Mouse (Mus musculus): ENCODE measurements around the gene Cerkl. TPM values are rescaled to one million over a fixed set of nuclear protein-coding genes. Genes with fewer than 3 reads are reported as not detected.

Gene Cerkl
- polyA plus RNA-seq, 1 experiment from 2014 or later, result 1.4 TPM

- H3K27ac ChIP-seq (ENCODE audit: low read depth, low read length), result no peak overlapping the region
- ATAC-seq (ENCODE audit: low read depth), result peak; percentile 56; the same call in 1 of the 2 replicates
- 0% methylated on average over 33 of the region's 35 CpGs for WGBS
Measured at GRCm38 (mm10) chr2:79428569-79429104, 27.9 kb downstream of the Cerkl start.

DNA sequence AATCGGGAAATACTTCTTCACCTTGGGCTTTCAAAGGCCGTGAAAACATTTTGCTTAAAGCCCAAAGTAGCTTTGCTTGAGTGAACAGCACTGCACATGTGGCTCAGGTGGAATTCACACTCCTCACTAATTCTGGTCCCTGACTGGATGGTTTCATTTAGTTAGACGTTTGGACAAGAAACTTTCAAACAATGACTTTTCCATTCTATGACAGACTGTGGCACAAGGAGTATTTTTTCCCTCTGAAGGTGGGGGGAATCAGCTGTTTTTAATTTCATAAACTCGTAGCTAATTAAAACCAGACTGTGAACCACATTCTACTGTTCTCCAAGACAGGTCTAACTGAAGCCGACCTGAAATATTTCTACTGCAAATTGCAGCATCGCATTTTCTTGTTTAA lies 28.6 kb downstream of the Cerkl start:
- Histone ChIP-seq H3K9ac (replicated peaks; ENCODE audit: low read depth, low read length) (no peak overlapping the region), H3K4me2 (ENCODE audit: low read depth, low read length) (no peak overlapping the region), H3K27me3 (ENCODE audit: control insufficient read depth, insufficient read depth, low read length) (peaks cover 4% of the 10 kb centered on the region), H3K4me1 (ENCODE audit: control insufficient read depth, insufficient read depth, low read length) (peaks cover 8% of the 10 kb centered on the region), H3K36me3 (ENCODE audit: control insufficient read depth, insufficient read depth, low read length) (no peaks in the 10 kb centered on the region), H3K4me3 (ENCODE audit: low read depth, low read length) (no peak overlapping the region), H3K27ac (ENCODE audit: low read depth, low read length) (no peak overlapping the region), H3K9me3 (ENCODE audit: control insufficient read depth, low read length) (no peaks in the 10 kb centered on the region)
- WGBS, result 29% methylated on average over 6 of the region's 6 CpGs
- no peak for ATAC-seq (ENCODE audit: low read depth)

More at GRCm38 (mm10) chr2:79428569-79429104, 27.9 kb downstream of the Cerkl start:
- peak overlapping the region; percentile 35 for H3K4me3 ChIP-seq (ENCODE audit: low read depth, low read length)
- H3K9me3 ChIP-seq (ENCODE audit: control insufficient read depth, low read length), result no peaks in the 10 kb centered on the region
- no peaks in the 10 kb centered on the region for H3K36me3 ChIP-seq (ENCODE audit: control insufficient read depth, insufficient read depth, low read length)
- peak overlapping the region; percentile 16; the same call in 1 of the 2 replicates for H3K9ac ChIP-seq (replicated peaks; ENCODE audit: low read depth, low read length)
- peaks cover 8% of the 10 kb centered on the region for H3K4me1 ChIP-seq (ENCODE audit: control insufficient read depth, insufficient read depth, low read length)
- H3K4me2 ChIP-seq (ENCODE audit: low read depth, low read length), result peak overlapping the region; percentile 80
- peaks cover 4% of the 10 kb centered on the region for H3K27me3 ChIP-seq (ENCODE audit: control insufficient read depth, insufficient read depth, low read length)

GRCm38 (mm10) chr2:79421696-79422095 lies 34.9 kb downstream of the Cerkl start:
- Histone ChIP-seq H3K27me3 (ENCODE audit: control insufficient read depth, insufficient read depth, low read length) (no peaks in the 10 kb centered on the region), H3K9me3 (ENCODE audit: control insufficient read depth, low read length) (no peaks in the 10 kb centered on the region), H3K4me1 (ENCODE audit: control insufficient read depth, insufficient read depth, low read length) (no peaks in the 10 kb centered on the region), H3K36me3 (ENCODE audit: control insufficient read depth, insufficient read depth, low read length) (no peaks in the 10 kb centered on the region), H3K9ac (replicated peaks; ENCODE audit: low read depth, low read length) (no peak overlapping the region), H3K4me2 (ENCODE audit: low read depth, low read length) (no peak overlapping the region), H3K27ac (ENCODE audit: low read depth, low read length) (no peak overlapping the region), H3K4me3 (ENCODE audit: low read depth, low read length) (no peak overlapping the region)
- no peak for ATAC-seq (ENCODE audit: low read depth)
- 53% methylated on average over 6 of the region's 6 CpGs for WGBS

DNA sequence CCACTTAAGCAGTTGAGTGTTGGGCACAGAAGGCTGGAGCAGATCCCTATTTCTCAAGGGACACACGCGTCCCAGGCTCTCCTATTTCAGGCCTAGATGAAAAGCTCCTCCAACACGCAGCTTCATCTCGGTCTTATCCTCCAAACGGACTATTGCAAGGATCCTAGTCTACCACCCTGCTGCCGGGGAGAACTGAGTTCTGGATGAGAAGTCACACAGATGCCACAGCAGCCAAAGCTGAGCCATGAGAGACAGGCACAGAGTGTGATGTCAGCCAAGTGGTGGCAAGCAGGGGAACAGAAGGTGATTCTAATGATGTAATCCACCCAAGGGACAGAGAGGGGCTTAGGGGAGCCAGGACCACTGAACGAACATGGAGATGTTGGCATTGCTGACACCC lies 42.1 kb downstream of the Cerkl start:
- peak; percentile 38; the same call in 1 of the 2 replicates for ATAC-seq (ENCODE audit: low read depth)
- 86% methylated on average over 7 of the region's 7 CpGs for WGBS
- Histone ChIP-seq H3K9ac (replicated peaks; ENCODE audit: low read depth, low read length) (no peak overlapping the region), H3K9me3 (ENCODE audit: control insufficient read depth, low read length) (no peaks in the 10 kb centered on the region), H3K4me2 (ENCODE audit: low read depth, low read length) (no peak overlapping the region), H3K27me3 (ENCODE audit: control insufficient read depth, insufficient read depth, low read length) (no peaks in the 10 kb centered on the region), H3K36me3 (ENCODE audit: control insufficient read depth, insufficient read depth, low read length) (no peaks in the 10 kb centered on the region), H3K4me3 (ENCODE audit: low read depth, low read length) (no peak overlapping the region), H3K27ac (ENCODE audit: low read depth, low read length) (no peak overlapping the region), H3K4me1 (ENCODE audit: control insufficient read depth, insufficient read depth, low read length) (no peaks in the 10 kb centered on the region)

DNA sequence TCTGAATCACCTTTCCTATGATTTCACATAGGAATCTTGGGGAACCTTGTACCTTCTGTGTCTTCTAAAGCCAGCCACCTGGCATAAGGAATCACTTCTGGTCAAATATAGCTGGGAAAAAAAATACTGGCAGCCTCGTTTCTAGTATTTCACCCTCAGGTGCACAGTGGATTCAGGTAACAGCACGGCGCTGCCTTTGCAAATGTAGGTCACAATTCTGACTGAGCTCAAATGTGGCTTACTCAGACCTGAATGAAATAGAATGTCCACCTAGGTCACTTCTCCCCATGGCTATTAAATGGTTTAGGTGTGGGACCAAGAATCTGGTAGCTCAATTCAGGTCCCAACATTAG lies 45.7 kb downstream of the Cerkl start:
- no peak overlapping the region for H3K9ac ChIP-seq (replicated peaks; ENCODE audit: low read depth, low read length)
- no peaks in the 10 kb centered on the region for H3K9me3 ChIP-seq (ENCODE audit: control insufficient read depth, low read length)
- H3K4me1 ChIP-seq (ENCODE audit: control insufficient read depth, insufficient read depth, low read length), result no peaks in the 10 kb centered on the region
- 89% methylated on average over 3 of the region's 3 CpGs for WGBS
- H3K4me3 ChIP-seq (ENCODE audit: low read depth, low read length), result no peak overlapping the region
- no peak overlapping the region for H3K4me2 ChIP-seq (ENCODE audit: low read depth, low read length)
- no peaks in the 10 kb centered on the region for H3K36me3 ChIP-seq (ENCODE audit: control insufficient read depth, insufficient read depth, low read length)
- H3K27me3 ChIP-seq (ENCODE audit: control insufficient read depth, insufficient read depth, low read length), result no peaks in the 10 kb centered on the region
- no peak for ATAC-seq (ENCODE audit: low read depth)
- H3K27ac ChIP-seq (ENCODE audit: low read depth, low read length), result no peak overlapping the region

GRCm38 (mm10) chr2:79410247-79410902 lies 46.2 kb downstream of the Cerkl start:
- Histone ChIP-seq H3K27ac (ENCODE audit: low read depth, low read length) (no peak overlapping the region), H3K4me2 (ENCODE audit: low read depth, low read length) (no peak overlapping the region), H3K36me3 (ENCODE audit: control insufficient read depth, insufficient read depth, low read length) (no peaks in the 10 kb centered on the region), H3K9ac (replicated peaks; ENCODE audit: low read depth, low read length) (no peak overlapping the region), H3K9me3 (ENCODE audit: control insufficient read depth, low read length) (no peaks in the 10 kb centered on the region), H3K27me3 (ENCODE audit: control insufficient read depth, insufficient read depth, low read length) (no peaks in the 10 kb centered on the region), H3K4me3 (ENCODE audit: low read depth, low read length) (no peak overlapping the region), H3K4me1 (ENCODE audit: control insufficient read depth, insufficient read depth, low read length) (no peaks in the 10 kb centered on the region)
- 75% methylated on average over 15 of the region's 15 CpGs for WGBS
- no peak for ATAC-seq (ENCODE audit: low read depth)

DNA sequence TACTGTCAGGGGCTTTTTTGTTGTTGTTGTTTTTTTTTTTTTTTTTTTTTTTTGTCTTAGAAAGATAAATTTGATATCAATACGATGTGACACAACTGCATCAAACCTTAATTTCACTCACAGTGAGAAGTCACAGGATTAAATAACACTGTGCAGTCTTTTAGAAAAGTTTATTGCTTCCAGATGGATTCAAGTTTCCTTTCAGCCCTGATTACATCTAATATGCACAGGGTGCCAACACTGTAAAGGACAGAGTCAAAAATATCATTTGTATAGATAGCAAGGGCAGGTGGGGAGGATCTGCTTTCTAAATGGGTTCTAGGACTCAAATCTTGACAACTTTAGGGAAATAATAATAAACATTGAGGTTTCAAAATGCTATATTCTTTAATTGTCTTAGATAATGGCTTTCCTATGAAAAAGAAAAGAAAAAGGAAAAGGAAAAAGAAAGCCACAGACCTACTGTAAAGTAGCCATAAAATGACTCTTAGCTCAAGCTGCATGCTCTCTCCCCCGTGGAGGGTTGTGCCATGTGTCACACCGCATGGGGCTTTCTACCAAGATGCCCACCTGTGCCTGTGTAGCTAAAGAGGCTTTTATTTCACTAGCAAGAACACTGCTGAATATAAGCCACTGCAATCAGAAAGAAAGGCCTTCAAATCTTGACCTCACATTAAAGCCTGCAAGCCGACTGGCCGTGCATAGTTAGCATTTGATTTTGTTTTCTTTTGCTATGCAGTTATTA lies 50.8 kb downstream of the Cerkl start:
- no peak overlapping the region for H3K4me2 ChIP-seq (ENCODE audit: low read depth, low read length)
- no peaks in the 10 kb centered on the region for H3K4me1 ChIP-seq (ENCODE audit: control insufficient read depth, insufficient read depth, low read length)
- H3K9ac ChIP-seq (replicated peaks; ENCODE audit: low read depth, low read length), result no peak overlapping the region
- 61% methylated on average over 5 of the region's 5 CpGs for WGBS
- no peak overlapping the region for H3K4me3 ChIP-seq (ENCODE audit: low read depth, low read length)
- no peaks in the 10 kb centered on the region for H3K36me3 ChIP-seq (ENCODE audit: control insufficient read depth, insufficient read depth, low read length)
- no peak for ATAC-seq (ENCODE audit: low read depth)
- H3K27me3 ChIP-seq (ENCODE audit: control insufficient read depth, insufficient read depth, low read length), result no peaks in the 10 kb centered on the region
- H3K9me3 ChIP-seq (ENCODE audit: control insufficient read depth, low read length), result no peaks in the 10 kb centered on the region
- H3K27ac ChIP-seq (ENCODE audit: low read depth, low read length), result no peak overlapping the region

DNA sequence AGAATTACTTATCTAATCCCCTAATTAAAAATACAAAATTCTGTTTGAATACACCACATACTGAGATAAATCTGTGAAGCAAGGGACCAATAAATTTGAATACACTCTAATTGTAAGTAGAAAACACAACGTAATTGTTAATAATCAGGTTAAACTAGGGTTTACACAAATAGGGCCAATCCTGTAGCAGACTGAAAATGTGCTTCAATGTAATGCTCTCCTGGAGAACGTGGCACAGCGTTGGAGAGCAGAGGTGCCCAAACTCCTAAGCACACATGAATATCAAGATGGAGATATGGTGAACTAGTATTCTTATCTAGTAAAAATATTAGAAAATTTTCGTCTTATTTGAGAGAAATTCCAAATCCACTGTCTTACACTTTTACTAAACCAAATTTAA lies 56.5 kb downstream of the Cerkl start:
- Histone ChIP-seq H3K27me3 (ENCODE audit: control insufficient read depth, insufficient read depth, low read length) (no peaks in the 10 kb centered on the region), H3K9ac (replicated peaks; ENCODE audit: low read depth, low read length) (no peak overlapping the region), H3K27ac (ENCODE audit: low read depth, low read length) (no peak overlapping the region), H3K4me2 (ENCODE audit: low read depth, low read length) (no peak overlapping the region), H3K36me3 (ENCODE audit: control insufficient read depth, insufficient read depth, low read length) (no peaks in the 10 kb centered on the region), H3K4me1 (ENCODE audit: control insufficient read depth, insufficient read depth, low read length) (peaks cover 5% of the 10 kb centered on the region; the same call in 1 of the 2 replicates), H3K9me3 (ENCODE audit: control insufficient read depth, low read length) (no peaks in the 10 kb centered on the region), H3K4me3 (ENCODE audit: low read depth, low read length) (no peak overlapping the region)
- no peak for ATAC-seq (ENCODE audit: low read depth)
- 59% methylated on average over 4 of the region's 4 CpGs for WGBS

Data from neural tube, embryonic 14.5 days (tissue).